Mouse (Mus musculus) mature B cell (primary cell): Measurements from ENCODE around the gene Psen1.

ENCODE experiments used
- in situ Hi-C: fragments of 300-500 bp; cut with MboI; formaldehyde crosslinking; loops from 2 replicates; pipeline ENCODE4 v1.14.3; 2019

The Psen1 gene

GRCm38 (mm10) chr12:83687934-83688315 lies at the start of gene Psen1:
Gene Psen1, plus strand, starts transcription at chr12:83688152.
- in situ Hi-C loops, result no loop called here

GRCm38 (mm10) chr12:83641233-83641632 lies 46.7 kb upstream of the Psen1 start:
- in situ Hi-C loops, result no loop called here

GRCm38 (mm10) chr12:83643116-83643515 lies 44.8 kb upstream of the Psen1 start:
- in situ Hi-C loops, result no loop called here

- in situ Hi-C loops, result no loop called here
Observed at GRCm38 (mm10) chr12:83650346-83650745, 37.6 kb upstream of the Psen1 start.

- in situ Hi-C loops, result no loop called here
Observed at GRCm38 (mm10) chr12:83651414-83651813, 36.5 kb upstream of the Psen1 start.

- in situ Hi-C loops, result no loop called here
Observed at GRCm38 (mm10) chr12:83685466-83685865, 2.5 kb upstream of the Psen1 start.

- in situ Hi-C loops, result no loop called here
Observed at GRCm38 (mm10) chr12:83686575-83687350, 1.2 kb upstream of the Psen1 start.

- in situ Hi-C loops, result no loop called here
Observed at GRCm38 (mm10) chr12:83688316-83689086, 549 bp downstream of the Psen1 start.

GRCm38 (mm10) chr12:83689087-83689432 lies 1.1 kb downstream of the Psen1 start:
- in situ Hi-C loops, result no loop called here

- in situ Hi-C loops, result no loop called here
Observed at GRCm38 (mm10) chr12:83694011-83694410, 6.1 kb downstream of the Psen1 start.

GRCm38 (mm10) chr12:83694669-83695068 lies 6.7 kb downstream of the Psen1 start:
- in situ Hi-C loops, result no loop called here

- in situ Hi-C loops, result no loop called here
Observed at GRCm38 (mm10) chr12:83698637-83699036, 10.7 kb downstream of the Psen1 start.

- in situ Hi-C loops, result no loop called here
Observed at GRCm38 (mm10) chr12:83701608-83702007, 13.7 kb downstream of the Psen1 start.

GRCm38 (mm10) chr12:83702796-83703195 lies 14.8 kb downstream of the Psen1 start:
- in situ Hi-C loops, result no loop called here

GRCm38 (mm10) chr12:83706951-83707350 lies 19.0 kb downstream of the Psen1 start:
- in situ Hi-C loops, result no loop called here

GRCm38 (mm10) chr12:83708160-83709092 lies 20.5 kb downstream of the Psen1 start:
- in situ Hi-C loops, result no loop called here

GRCm38 (mm10) chr12:83709934-83710333 lies 22.0 kb downstream of the Psen1 start:
- in situ Hi-C loops, result no loop called here

GRCm38 (mm10) chr12:83713749-83714148 lies 25.8 kb downstream of the Psen1 start:
- in situ Hi-C loops, result no loop called here

GRCm38 (mm10) chr12:83716416-83717184 lies 28.6 kb downstream of the Psen1 start:
- in situ Hi-C loops, result no loop called here

- in situ Hi-C loops, result no loop called here
Observed at GRCm38 (mm10) chr12:83719431-83719830, 31.5 kb downstream of the Psen1 start.

- in situ Hi-C loops, result no loop called here
Observed at GRCm38 (mm10) chr12:83721281-83721680, 33.3 kb downstream of the Psen1 start.
